Mouse (Mus musculus): ENCODE measurements around the gene Irf4. TPM values are rescaled to one million over a fixed set of nuclear protein-coding genes. Genes with fewer than 3 reads are reported as not detected.

Gene Irf4
- total and polyA plus RNA-seq, 2 experiments = 0.27 to 0.28 TPM

DNA sequence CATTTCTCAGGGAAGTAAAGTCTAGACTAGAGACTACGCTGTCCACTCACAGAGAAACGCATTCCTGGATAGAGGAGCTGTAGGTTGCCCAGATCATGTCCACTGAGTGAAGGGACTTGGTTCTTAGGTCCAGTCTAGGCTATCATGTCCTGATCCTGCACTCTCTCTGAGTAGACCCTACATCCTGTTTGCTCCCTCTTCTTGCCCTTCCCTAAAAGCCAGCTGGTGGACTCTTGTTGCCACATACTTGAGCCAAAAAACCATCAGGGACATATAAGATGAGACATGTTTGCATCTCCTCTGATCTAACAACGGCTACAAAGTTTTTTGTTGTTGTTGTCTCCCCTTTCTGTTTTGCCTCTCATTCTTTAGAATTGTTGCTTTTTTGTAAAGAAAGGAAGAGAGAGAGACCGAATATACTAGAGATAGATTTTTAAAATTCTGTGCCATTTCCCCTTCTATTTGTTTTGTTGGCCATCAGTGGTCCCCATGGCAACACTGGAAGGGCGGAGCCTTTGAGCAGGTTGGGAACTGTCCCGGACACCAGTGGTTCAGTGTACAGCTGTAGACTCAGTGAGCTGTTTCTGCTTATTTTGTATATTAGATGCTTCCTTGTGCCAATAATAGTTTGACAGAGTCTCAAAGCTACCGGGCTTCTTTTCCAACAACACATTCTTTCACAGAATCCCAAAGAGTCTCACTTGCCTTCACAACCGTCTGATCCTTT lies 15.2 kb downstream of the Irf4 start:
- WGBS = 73% methylated on average over 8 of the region's 8 CpGs
- no peak for TF ChIP-seq POLR2A (IDR thresholded peaks at IDR 0.05; ENCODE audit: extremely low read depth, insufficient read depth, low read length)
- no peak for TF ChIP-seq CTCF (IDR thresholded peaks at IDR 0.05; ENCODE audit: low read depth, low read length)
- H3K79me2 ChIP-seq (ENCODE audit: control insufficient read depth, insufficient read depth, low read length) = no peaks in the 10 kb centered on the region
- H3K4me1 ChIP-seq (ENCODE audit: control insufficient read depth, insufficient read depth, low read length) = no peaks in the 10 kb centered on the region
- H3K27ac ChIP-seq (replicated peaks; ENCODE audit: insufficient read depth, low read depth, low read length) = no peak overlapping the region
- H3K27me3 ChIP-seq (ENCODE audit: control insufficient read depth, insufficient read depth, low read length) = no peaks in the 10 kb centered on the region
- DNase-seq (ENCODE audit: extremely low read depth, low read depth, low spot score) = no peak
- no peak overlapping the region for H3K4me3 ChIP-seq (ENCODE audit: insufficient read depth, low read depth, low read length)
- no peaks in the 10 kb centered on the region for H3K36me3 ChIP-seq (ENCODE audit: control insufficient read depth, insufficient read depth, low read length)
- no peak overlapping the region for H3K9ac ChIP-seq (ENCODE audit: low read depth, low read length)

DNA sequence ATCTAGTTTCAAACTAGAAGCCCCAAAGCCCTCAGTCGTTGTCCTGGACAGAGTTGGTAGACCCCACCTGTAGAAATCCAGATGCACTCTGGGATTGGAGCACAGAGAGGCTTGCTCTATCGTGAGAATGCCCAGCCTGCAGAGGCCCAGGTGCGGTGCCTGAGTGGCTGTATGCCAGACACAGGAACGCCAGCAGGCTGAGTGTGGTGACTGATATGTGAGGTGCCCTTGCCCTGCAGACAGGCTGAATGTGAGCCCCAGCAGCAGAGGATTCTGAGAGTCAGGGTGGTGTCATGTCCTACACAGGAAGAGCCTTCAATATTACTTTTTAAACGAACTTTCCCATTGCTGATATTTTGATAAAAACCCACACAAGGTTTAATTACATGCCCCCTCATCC lies 16.9 kb downstream of the Irf4 start:
- TF ChIP-seq POLR2A (IDR thresholded peaks at IDR 0.05; ENCODE audit: extremely low read depth, insufficient read depth, low read length) (no peak), CTCF (IDR thresholded peaks at IDR 0.05; ENCODE audit: low read depth, low read length) (no peak)
- H3K4me1 ChIP-seq (ENCODE audit: control insufficient read depth, insufficient read depth, low read length) = no peaks in the 10 kb centered on the region
- 72% methylated on average over 5 of the region's 5 CpGs for WGBS
- no peaks in the 10 kb centered on the region for H3K27me3 ChIP-seq (ENCODE audit: control insufficient read depth, insufficient read depth, low read length)
- no peak overlapping the region for H3K4me3 ChIP-seq (ENCODE audit: insufficient read depth, low read depth, low read length)
- DNase-seq (ENCODE audit: extremely low read depth, low read depth, low spot score) = no peak
- H3K36me3 ChIP-seq (ENCODE audit: control insufficient read depth, insufficient read depth, low read length) = no peaks in the 10 kb centered on the region
- H3K9ac ChIP-seq (ENCODE audit: low read depth, low read length) = no peak overlapping the region
- H3K27ac ChIP-seq (replicated peaks; ENCODE audit: insufficient read depth, low read depth, low read length) = no peak overlapping the region
- H3K79me2 ChIP-seq (ENCODE audit: control insufficient read depth, insufficient read depth, low read length) = no peaks in the 10 kb centered on the region

DNA sequence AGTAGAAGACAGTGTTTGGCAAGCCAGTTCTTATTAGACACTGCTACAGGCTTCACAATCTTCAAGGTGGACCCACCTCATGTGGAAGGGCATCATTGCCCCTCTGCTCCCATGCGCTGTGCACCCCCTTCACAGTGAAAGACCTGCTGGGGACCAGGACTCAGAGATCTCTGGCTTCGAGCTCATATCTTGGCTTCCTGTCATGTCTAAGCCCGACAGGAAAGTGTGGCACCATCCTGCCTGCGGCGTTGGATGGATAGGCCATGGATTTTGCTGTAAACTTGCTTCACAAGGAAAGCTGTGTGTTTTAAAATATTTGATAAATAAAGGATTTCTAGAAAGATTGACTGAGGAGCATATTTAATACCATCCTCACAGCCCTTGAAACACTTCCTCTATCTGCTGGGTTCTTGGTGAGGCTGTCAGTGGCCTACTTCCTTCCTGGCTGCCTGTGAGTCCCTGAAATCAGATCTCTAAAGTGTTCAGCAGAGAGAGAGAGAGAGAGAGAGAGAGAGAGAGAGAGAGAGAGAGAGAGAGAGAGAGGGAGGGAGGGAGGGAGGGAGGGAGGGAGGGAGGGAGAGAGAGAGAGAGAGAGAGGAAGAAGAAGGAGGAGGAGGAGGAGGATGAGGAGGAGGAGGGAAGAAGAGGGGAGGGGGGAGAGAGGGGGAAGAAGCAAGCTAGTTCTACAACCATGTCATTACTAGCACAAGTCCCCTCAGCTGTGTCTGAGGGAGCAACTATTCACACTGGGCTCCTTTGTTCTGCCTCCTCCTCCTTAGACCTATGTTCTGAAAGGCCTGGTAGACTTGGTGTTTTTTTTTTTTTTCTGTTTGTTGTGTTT lies 17.8 kb downstream of the Irf4 start:
- no peaks in the 10 kb centered on the region for H3K36me3 ChIP-seq (ENCODE audit: control insufficient read depth, insufficient read depth, low read length)
- DNase-seq (ENCODE audit: extremely low read depth, low read depth, low spot score) = peak; percentile 17
- no peaks in the 10 kb centered on the region for H3K79me2 ChIP-seq (ENCODE audit: control insufficient read depth, insufficient read depth, low read length)
- no peak for TF ChIP-seq POLR2A (IDR thresholded peaks at IDR 0.05; ENCODE audit: extremely low read depth, insufficient read depth, low read length)
- no peak overlapping the region for H3K9ac ChIP-seq (ENCODE audit: low read depth, low read length)
- H3K4me1 ChIP-seq (ENCODE audit: control insufficient read depth, insufficient read depth, low read length) = no peaks in the 10 kb centered on the region
- peak overlapping the region; percentile 5 for H3K27ac ChIP-seq (replicated peaks; ENCODE audit: insufficient read depth, low read depth, low read length)
- H3K27me3 ChIP-seq (ENCODE audit: control insufficient read depth, insufficient read depth, low read length) = no peaks in the 10 kb centered on the region
- H3K4me3 ChIP-seq (ENCODE audit: insufficient read depth, low read depth, low read length) = no peak overlapping the region
- WGBS = 78% methylated on average over 5 of the region's 5 CpGs

GRCm38 (mm10) chr13:30767477-30768127 lies 18.6 kb downstream of the Irf4 start:
- Histone ChIP-seq H3K4me3 (ENCODE audit: insufficient read depth, low read depth, low read length) (no peak overlapping the region), H3K36me3 (ENCODE audit: control insufficient read depth, insufficient read depth, low read length) (no peaks in the 10 kb centered on the region), H3K27ac (replicated peaks; ENCODE audit: insufficient read depth, low read depth, low read length) (no peak overlapping the region), H3K27me3 (ENCODE audit: control insufficient read depth, insufficient read depth, low read length) (no peaks in the 10 kb centered on the region), H3K9ac (ENCODE audit: low read depth, low read length) (no peak overlapping the region), H3K79me2 (ENCODE audit: control insufficient read depth, insufficient read depth, low read length) (no peaks in the 10 kb centered on the region), H3K4me1 (ENCODE audit: control insufficient read depth, insufficient read depth, low read length) (no peaks in the 10 kb centered on the region)
- WGBS = 74% methylated on average over 6 of the region's 6 CpGs
- peak; percentile 18 for DNase-seq (ENCODE audit: extremely low read depth, low read depth, low spot score)
- TF ChIP-seq POLR2A (IDR thresholded peaks at IDR 0.05; ENCODE audit: extremely low read depth, insufficient read depth, low read length) (no peak), CTCF (IDR thresholded peaks at IDR 0.05; ENCODE audit: low read depth, low read length) (no peak)

GRCm38 (mm10) chr13:30776021-30776420 lies 27.0 kb downstream of the Irf4 start:
- TF ChIP-seq POLR2A (IDR thresholded peaks at IDR 0.05; ENCODE audit: extremely low read depth, insufficient read depth, low read length) = no peak
- no peak for TF ChIP-seq CTCF (IDR thresholded peaks at IDR 0.05; ENCODE audit: low read depth, low read length)
- WGBS = 90% methylated on average over 2 of the region's 2 CpGs

More at GRCm38 (mm10) chr13:30776021-30776420, 27.0 kb downstream of the Irf4 start:
- H3K4me3 ChIP-seq (ENCODE audit: insufficient read depth, low read depth, low read length) = no peak overlapping the region
- no peaks in the 10 kb centered on the region for H3K36me3 ChIP-seq (ENCODE audit: control insufficient read depth, insufficient read depth, low read length)
- H3K79me2 ChIP-seq (ENCODE audit: control insufficient read depth, insufficient read depth, low read length) = no peaks in the 10 kb centered on the region
- no peak for DNase-seq (ENCODE audit: extremely low read depth, low read depth, low spot score)
- no peak overlapping the region for H3K27ac ChIP-seq (replicated peaks; ENCODE audit: insufficient read depth, low read depth, low read length)
- H3K9ac ChIP-seq (ENCODE audit: low read depth, low read length) = no peak overlapping the region
- H3K4me1 ChIP-seq (ENCODE audit: control insufficient read depth, insufficient read depth, low read length) = no peaks in the 10 kb centered on the region
- no peaks in the 10 kb centered on the region; the same call in 1 of the 2 replicates for H3K27me3 ChIP-seq (ENCODE audit: control insufficient read depth, insufficient read depth, low read length)
